Mouse (Mus musculus): ENCODE measurements around the gene Spred2. TPM values are rescaled to one million over a fixed set of nuclear protein-coding genes. Genes with fewer than 3 reads are reported as not detected.

Spred2 gene
- 8.1 and 9.3 TPM in 2 replicates for polyA plus RNA-seq (2015; fragmentation: Nextera tagmentation; extraction: Ambion mirVana)

DNA sequence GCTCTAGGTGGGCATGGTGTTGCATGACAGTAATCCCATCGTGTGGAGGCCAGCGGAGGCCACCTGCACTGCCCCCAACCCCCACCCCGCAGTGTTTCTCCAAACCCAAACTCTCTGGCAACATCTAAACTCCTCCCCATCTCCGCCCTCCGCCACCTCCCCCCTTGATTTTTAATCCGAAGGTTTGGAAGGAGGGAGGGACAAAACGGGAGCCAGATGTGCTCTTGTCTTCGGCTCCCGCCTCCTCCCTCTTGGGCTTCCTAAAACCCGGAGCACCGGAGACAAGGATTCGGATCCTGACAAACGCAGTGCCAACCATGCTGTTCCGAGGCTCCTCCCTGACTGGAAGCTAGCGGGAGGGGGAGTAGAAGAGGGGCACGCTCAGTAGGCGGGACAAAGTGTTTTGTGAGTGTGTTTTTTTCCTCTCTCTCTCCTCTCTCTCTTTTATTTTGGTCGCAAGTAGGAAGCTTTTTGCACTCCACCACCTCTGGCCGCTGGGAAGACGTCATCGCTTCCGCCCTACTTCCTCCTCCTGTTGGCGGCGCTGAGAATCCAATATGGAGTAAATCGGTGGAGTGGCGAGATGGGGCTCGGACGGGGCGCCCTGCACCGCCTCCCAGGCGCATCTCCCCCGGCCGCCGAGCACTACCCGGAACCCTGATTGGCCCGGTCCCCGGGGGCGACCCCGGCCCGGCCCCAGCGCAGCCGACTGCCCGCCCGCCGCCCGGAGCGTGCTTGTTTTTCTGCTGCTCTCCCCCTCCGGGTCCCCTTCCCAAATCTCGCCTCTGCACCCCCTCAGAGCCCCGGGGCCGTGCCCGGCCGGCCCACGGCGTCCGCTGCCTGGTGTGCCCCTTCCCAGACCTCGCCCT lies at the start of gene Spred2:
Gene Spred2 (plus strand): TSS at position 488 of the 869 bp plus-strand sequence.
- WGBS, result under 1% methylated on average over 55 of the region's 57 CpGs
- peak within 1 kb of the TSS; percentile 96 for H3K27ac ChIP-seq (replicated peaks)
- peak within 1 kb of the TSS; percentile 79 for H3K4me3 ChIP-seq
- no peaks in the 10 kb centered on the region for H3K36me3 ChIP-seq
- H3K9ac ChIP-seq (replicated peaks), result peak within 1 kb of the TSS; percentile 90
- H3K4me1 ChIP-seq, result peaks cover 27% of the 10 kb centered on the region
- H3K9me3 ChIP-seq, result no peaks in the 10 kb centered on the region
- ATAC-seq (replicated peaks), result peak; percentile 55
- H3K4me2 ChIP-seq (replicated peaks), result peak within 1 kb of the TSS; percentile 48
- H3K27me3 ChIP-seq, result no peaks in the 10 kb centered on the region

DNA sequence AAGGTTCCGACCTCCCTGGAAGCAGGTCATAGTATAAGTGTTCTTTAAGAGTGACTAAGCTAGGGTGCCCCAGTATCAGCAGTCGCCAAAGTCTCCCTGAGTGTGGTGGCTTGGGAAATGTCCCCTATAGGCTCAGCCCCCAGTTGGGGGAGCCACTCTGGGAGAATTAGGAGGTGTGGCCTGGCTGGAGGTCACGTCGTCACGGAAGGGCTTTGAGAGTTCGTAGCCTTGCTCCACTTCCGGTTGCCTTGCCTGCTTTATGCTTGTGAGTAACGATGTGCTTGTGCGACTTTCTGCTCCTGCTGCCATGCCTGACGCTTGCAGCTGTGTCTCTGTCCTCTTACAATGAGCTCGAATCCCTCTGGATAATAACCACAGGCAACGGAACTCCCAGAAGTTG lies 48.6 kb upstream of the Spred2 start:
- no peak overlapping the region for H3K4me3 ChIP-seq
- H3K9me3 ChIP-seq, result no peaks in the 10 kb centered on the region
- no peak overlapping the region for H3K27ac ChIP-seq (replicated peaks)
- H3K27me3 ChIP-seq, result no peaks in the 10 kb centered on the region
- no peaks in the 10 kb centered on the region for H3K4me1 ChIP-seq
- 42% methylated on average over 12 of the region's 12 CpGs for WGBS
- no peaks in the 10 kb centered on the region for H3K36me3 ChIP-seq
- no peak for ATAC-seq (replicated peaks)
- H3K4me2 ChIP-seq (replicated peaks), result no peak overlapping the region
- H3K9ac ChIP-seq (replicated peaks), result no peak overlapping the region

DNA sequence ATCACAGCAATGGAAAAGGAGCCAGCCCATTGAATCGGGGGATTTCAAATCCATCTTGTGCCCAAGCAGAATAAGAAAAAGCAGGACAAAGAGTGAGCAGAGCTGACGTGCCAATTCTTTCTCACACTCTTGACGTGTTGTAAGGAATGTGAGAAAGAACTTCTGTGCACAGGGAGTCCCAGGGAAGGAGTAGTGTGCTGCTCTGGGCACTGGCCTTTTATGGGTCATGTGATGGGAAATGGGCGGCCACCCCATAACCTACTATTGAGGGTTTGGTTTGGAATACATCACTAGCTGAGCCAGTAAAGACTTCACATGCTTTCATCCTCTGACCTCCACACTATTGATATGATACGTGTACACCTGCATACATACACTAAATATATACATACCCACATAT lies 48.2 kb upstream of the Spred2 start:
- WGBS, result 49% methylated on average over 5 of the region's 5 CpGs
- H3K4me2 ChIP-seq (replicated peaks), result no peak overlapping the region
- no peak for ATAC-seq (replicated peaks)

DNA sequence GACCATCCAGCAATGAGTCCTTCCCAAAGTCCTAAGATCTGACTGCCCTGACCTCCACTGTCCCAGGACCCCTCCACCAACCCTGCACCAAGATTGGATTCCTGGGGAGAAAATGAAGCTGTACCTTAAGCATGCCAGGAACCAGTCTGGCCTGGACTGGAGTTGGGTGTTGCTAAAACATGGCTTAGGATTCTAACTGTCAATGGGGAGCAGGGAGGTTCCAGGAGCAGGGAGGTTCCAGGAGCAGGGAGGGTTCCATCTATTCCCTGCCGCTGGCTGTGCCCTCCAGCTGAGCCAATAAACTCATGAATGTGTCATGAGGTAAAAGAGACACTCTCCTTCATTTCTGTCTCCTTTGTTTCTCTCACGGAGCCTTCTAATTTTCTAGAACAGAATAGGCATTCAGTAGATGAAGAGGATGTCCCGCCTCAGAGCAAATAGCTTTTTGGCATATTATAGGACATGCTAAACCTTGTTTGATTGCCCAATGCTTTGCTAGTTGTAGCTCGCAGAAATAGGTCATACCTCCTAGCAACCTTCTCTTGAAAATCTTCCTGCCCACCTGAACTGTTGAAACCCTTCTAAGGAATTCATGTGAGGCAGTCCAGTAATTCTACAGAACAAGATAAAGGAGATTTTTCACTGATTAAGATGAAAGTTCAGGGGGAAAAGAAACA lies 46.8 kb upstream of the Spred2 start:
- Histone ChIP-seq H3K27ac (replicated peaks) (no peak overlapping the region), H3K4me3 (no peak overlapping the region), H3K9ac (replicated peaks) (no peak overlapping the region), H3K27me3 (no peaks in the 10 kb centered on the region), H3K36me3 (no peaks in the 10 kb centered on the region), H3K4me1 (no peaks in the 10 kb centered on the region), H3K4me2 (replicated peaks) (no peak overlapping the region), H3K9me3 (no peaks in the 10 kb centered on the region)
- 50% methylated on average over 4 of the region's 4 CpGs for WGBS
- ATAC-seq (replicated peaks), result no peak

More for the DNA sequence above, 48.2 kb upstream of the Spred2 start:
- Histone ChIP-seq H3K9me3 (no peaks in the 10 kb centered on the region), H3K4me3 (no peak overlapping the region), H3K36me3 (no peaks in the 10 kb centered on the region), H3K27me3 (no peaks in the 10 kb centered on the region), H3K27ac (replicated peaks) (no peak overlapping the region), H3K9ac (replicated peaks) (no peak overlapping the region), H3K4me1 (no peaks in the 10 kb centered on the region)

DNA sequence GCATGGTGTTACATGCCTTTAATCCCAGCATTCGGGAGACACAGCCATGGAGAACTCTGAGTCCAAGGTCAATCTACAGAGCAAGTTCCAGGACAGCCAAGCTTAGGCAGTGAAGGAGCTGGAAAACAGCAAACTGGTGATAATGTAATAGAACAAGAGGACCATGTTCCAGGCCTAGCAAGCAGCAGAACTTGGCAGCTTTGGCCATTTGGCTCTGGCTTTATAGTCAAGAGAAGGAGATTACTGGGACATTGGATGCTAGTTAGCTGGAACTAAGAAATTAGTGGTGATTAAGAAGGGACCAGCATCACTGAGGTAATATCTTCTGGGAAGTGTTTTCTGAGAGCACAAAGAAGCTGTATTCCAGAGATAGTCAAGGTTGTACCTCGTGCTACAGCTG lies 42.8 kb upstream of the Spred2 start:
- no peaks in the 10 kb centered on the region for H3K36me3 ChIP-seq
- WGBS, result 84% methylated on average over 2 of the region's 2 CpGs
- H3K27me3 ChIP-seq, result no peaks in the 10 kb centered on the region
- H3K27ac ChIP-seq (replicated peaks), result no peak overlapping the region
- H3K9ac ChIP-seq (replicated peaks), result no peak overlapping the region
- no peaks in the 10 kb centered on the region for H3K4me1 ChIP-seq
- ATAC-seq (replicated peaks), result no peak
- no peaks in the 10 kb centered on the region for H3K9me3 ChIP-seq
- H3K4me3 ChIP-seq, result no peak overlapping the region
- H3K4me2 ChIP-seq (replicated peaks), result no peak overlapping the region

DNA sequence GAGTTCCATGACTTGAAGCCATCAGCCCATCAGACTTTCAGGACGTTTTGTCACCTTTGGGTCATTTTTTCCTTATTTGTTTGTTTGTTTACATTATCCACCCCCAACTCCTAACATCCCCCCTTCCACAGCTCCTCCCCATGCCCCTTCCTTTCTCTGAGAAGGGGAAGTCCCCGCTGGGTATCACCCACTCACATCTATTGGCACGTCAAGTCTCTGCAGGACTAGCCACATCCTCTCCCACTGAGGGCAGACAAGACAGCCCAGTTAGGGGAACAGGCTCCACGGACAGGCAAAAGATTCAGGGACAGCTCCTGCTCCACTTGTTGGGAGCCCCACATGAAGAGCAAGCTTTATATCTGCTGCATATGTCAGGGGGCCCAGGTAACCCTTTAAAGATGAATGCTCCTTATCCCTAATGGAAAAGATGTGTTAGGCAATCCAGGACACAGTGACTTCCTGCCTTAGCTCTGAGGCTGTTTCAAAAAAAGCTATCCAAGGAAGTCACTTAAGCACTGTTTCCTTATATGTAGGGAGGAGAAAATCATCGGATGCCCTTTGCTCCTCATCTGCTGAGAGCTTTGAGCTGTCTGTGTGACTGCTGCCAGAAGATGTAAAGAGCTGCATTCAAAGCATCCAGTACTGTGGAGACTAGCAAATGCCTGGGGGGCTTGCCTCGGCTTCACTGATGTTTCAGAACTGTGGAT lies 33.3 kb upstream of the Spred2 start:
- H3K27ac ChIP-seq (replicated peaks), result no peak overlapping the region
- no peak overlapping the region for H3K9ac ChIP-seq (replicated peaks)
- no peak for ATAC-seq (replicated peaks)
- H3K4me1 ChIP-seq, result no peaks in the 10 kb centered on the region
- H3K4me2 ChIP-seq (replicated peaks), result no peak overlapping the region
- no peak overlapping the region for H3K4me3 ChIP-seq
- no peaks in the 10 kb centered on the region for H3K27me3 ChIP-seq
- 70% methylated on average over 6 of the region's 6 CpGs for WGBS
- H3K9me3 ChIP-seq, result no peaks in the 10 kb centered on the region
- no peaks in the 10 kb centered on the region for H3K36me3 ChIP-seq

DNA sequence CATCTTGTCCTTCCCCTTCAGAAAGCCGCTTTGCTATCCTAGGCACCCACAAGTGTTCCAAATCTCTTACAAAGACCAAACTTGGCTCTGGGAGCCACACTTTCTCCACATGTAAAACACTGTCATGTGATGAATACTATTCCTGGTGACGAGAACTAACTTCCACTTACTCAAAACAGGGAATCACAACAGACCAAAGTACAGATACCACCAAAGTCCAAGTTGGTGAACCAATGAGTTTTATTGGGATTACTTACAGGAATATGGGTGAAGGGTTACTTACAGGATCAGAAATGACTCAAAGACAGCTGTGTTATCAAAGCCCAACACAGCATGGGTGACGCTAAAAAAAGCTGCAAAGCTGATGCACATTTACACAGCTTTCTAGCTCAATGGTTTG lies 30.9 kb upstream of the Spred2 start:
- H3K36me3 ChIP-seq, result no peaks in the 10 kb centered on the region
- H3K9me3 ChIP-seq, result no peaks in the 10 kb centered on the region
- no peak overlapping the region for H3K4me3 ChIP-seq
- WGBS, result 85% methylated on average over 3 of the region's 3 CpGs
- no peak overlapping the region for H3K4me2 ChIP-seq (replicated peaks)
- no peak overlapping the region for H3K9ac ChIP-seq (replicated peaks)
- no peak for ATAC-seq (replicated peaks)
- no peaks in the 10 kb centered on the region for H3K27me3 ChIP-seq
- H3K27ac ChIP-seq (replicated peaks), result no peak overlapping the region
- H3K4me1 ChIP-seq, result no peaks in the 10 kb centered on the region

DNA sequence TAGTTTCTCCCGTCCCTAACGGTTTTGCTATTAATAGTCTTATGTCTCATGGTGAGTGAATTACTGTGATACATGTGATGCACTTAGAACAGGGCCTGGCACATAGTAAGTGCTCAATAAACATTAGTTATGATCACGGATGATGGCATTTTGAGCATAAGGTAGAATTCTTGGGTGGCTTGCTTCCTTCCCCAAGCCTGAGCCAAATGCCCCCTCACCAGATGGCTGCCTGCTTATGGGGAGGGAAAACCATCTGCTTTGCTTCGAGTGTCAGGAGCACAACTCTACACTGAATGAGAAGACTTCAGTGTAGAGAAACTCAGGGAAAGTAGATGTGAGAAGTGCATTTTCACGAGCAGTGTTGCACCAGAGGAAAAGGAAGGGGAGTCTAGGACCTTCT lies 24.6 kb upstream of the Spred2 start:
- Histone ChIP-seq H3K4me1 (no peaks in the 10 kb centered on the region; the same call in 1 of the 2 replicates), H3K4me2 (replicated peaks) (no peak overlapping the region), H3K9me3 (no peaks in the 10 kb centered on the region), H3K36me3 (no peaks in the 10 kb centered on the region), H3K27ac (replicated peaks) (peak overlapping the region; percentile 46; the same call in 1 of the 2 replicates), H3K9ac (replicated peaks) (no peak overlapping the region), H3K4me3 (no peak overlapping the region), H3K27me3 (no peaks in the 10 kb centered on the region)
- WGBS, result 63% methylated on average over 5 of the region's 5 CpGs
- ATAC-seq (replicated peaks), result peak; percentile 90

DNA sequence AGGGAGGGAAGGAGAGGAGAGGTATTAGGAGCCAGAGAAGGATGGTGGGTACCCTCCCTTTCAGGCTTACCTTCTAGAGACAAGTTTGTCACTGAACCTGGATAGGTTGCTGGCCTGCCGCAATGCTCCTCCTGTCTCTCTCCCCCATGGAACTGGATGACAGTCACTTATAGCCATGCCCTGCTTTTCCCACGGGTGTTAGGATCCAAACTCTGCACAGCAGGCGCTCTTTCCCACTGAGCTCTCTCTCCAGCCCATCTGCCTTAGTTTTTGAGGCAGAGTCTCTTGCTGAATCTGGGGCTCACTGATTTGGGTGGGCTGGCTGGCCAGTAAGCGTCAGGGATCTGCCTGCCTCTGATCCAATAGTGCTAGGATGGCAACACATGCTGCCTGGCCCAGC lies 23.5 kb upstream of the Spred2 start:
- Histone ChIP-seq H3K4me3 (no peak overlapping the region), H3K4me2 (replicated peaks) (no peak overlapping the region), H3K9ac (replicated peaks) (no peak overlapping the region), H3K27me3 (no peaks in the 10 kb centered on the region), H3K9me3 (no peaks in the 10 kb centered on the region), H3K4me1 (no peaks in the 10 kb centered on the region; the same call in 1 of the 2 replicates), H3K36me3 (no peaks in the 10 kb centered on the region), H3K27ac (replicated peaks) (no peak overlapping the region)
- no peak for ATAC-seq (replicated peaks)
- WGBS, result 68% methylated on average over 4 of the region's 4 CpGs

DNA sequence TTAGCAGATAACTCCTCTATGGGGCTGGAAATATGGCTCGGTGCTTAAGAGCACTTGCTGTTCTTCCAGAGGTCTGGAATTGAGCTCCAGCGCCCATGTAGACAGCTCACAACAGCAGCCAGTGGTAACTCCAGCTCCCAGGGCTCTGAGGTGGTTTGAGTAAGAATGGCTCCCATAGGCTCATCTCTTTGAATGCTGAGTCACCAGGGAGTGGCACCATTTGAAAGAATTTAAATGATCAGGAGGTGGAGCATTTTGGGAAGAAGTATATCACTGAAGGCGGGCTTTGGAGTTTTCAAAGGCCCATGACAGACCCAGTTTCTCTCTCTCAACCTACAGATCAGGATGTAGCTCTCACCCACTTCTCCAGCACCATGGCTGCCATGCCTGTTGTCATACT lies 13.0 kb upstream of the Spred2 start:
- WGBS, result 82% methylated on average over 3 of the region's 3 CpGs
- no peaks in the 10 kb centered on the region for H3K4me1 ChIP-seq
- H3K27me3 ChIP-seq, result no peaks in the 10 kb centered on the region
- no peak overlapping the region for H3K9ac ChIP-seq (replicated peaks)
- no peak for ATAC-seq (replicated peaks)
- H3K9me3 ChIP-seq, result peaks cover 8% of the 10 kb centered on the region
- H3K27ac ChIP-seq (replicated peaks), result no peak overlapping the region
- H3K4me3 ChIP-seq, result no peak overlapping the region
- no peaks in the 10 kb centered on the region for H3K36me3 ChIP-seq
- no peak overlapping the region for H3K4me2 ChIP-seq (replicated peaks)

DNA sequence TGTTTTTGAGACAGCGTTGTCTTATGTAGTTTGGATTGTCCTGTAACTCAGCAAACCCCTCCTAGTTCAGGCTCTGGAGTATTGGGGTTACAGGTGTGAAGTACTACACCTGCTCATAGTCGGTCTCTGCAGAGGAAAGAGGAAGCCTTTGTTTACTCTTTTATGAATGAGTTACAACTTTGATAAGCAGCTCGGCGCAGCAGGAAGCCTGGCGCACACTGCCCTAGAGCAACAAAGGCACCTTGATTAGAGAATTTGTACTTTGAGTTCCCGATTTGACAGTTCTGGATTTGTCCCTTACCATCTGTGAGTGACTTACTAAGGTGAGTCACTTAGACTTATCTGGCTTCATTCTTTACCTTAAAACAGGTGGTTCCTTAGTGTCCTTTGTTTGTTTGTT lies 12.0 kb upstream of the Spred2 start:
- no peak overlapping the region for H3K4me2 ChIP-seq (replicated peaks)

DNA sequence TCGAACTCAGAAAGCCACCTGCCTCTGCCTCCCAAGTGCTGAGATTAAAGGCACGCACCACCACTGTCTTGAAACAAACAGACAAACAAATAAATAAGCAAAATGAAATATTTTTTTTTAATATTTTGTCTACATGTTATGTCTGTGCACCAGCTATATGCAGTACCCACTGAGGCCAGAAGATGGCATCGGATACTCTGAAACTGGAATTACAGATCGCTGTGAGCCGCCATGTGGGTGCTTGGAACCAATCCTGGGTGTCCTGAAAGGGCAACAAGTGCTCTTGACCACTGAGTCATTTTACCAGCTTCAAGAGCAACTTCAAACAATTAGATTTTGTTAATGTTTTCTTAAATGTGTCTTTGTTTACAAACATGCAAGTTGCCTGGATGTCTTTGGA lies 11.5 kb upstream of the Spred2 start:
- H3K4me2 ChIP-seq (replicated peaks), result no peak overlapping the region
- H3K9me3 ChIP-seq, result no peaks in the 10 kb centered on the region
- H3K9ac ChIP-seq (replicated peaks), result no peak overlapping the region
- H3K4me3 ChIP-seq, result no peak overlapping the region
- ATAC-seq (replicated peaks), result no peak
- no peaks in the 10 kb centered on the region for H3K36me3 ChIP-seq
- H3K27me3 ChIP-seq, result no peaks in the 10 kb centered on the region
- H3K27ac ChIP-seq (replicated peaks), result no peak overlapping the region
- WGBS, result 97% methylated on average over 5 of the region's 5 CpGs
- H3K4me1 ChIP-seq, result no peaks in the 10 kb centered on the region

More for the DNA sequence above, 12.0 kb upstream of the Spred2 start:
- Histone ChIP-seq H3K27ac (replicated peaks) (no peak overlapping the region), H3K36me3 (no peaks in the 10 kb centered on the region), H3K4me1 (no peaks in the 10 kb centered on the region), H3K4me3 (no peak overlapping the region), H3K27me3 (no peaks in the 10 kb centered on the region), H3K9ac (replicated peaks) (no peak overlapping the region), H3K9me3 (peaks cover 2% of the 10 kb centered on the region)
- no peak for ATAC-seq (replicated peaks)
- 88% methylated on average over 6 of the region's 6 CpGs for WGBS

Data from forebrain, embryonic 15.5 days (tissue).